9 mouse cellular contexts compared by ENCODE assay signal in genomic region chr4:153616938-153617337, GRCm38 (mm10).
"Had no signal": no experiment of that assay in that cellular context is flagged by ENCODE, and none has a peak within 500 bp of the region (broad histone marks: within the 10 kb centered on the region; RNA-seq: fewer than 3 reads in every experiment).

No protein-coding gene starts in this region.

- DNase-seq: kidney, adult 8-10 months; kidney, postnatal 36 days; layer of hippocampus, postnatal 36 days; liver, embryonic 13.5 days; lung, embryonic 14.5 days; lung, postnatal 4 days; midbrain, embryonic 14.5 days; spleen, adult 18-20 months; thymus, postnatal 4 days had no signal
